Mouse (Mus musculus) lung, embryonic 14.5 days (tissue): Measurements from ENCODE around the gene Agpat1. TPM values are rescaled to one million over a fixed set of nuclear protein-coding genes. Genes with fewer than 3 reads are reported as not detected.

Experiments
- ATAC-seq: fragments of 200-750 bp; cut with Nextera tagmentation; 2 replicates; pipeline ENCODE4 v1.8.0; 2017; ENCODE audit warnings: mild to moderate bottlenecking, moderate TSS enrichment, moderate library complexity; ENCODE audit not compliant: insufficient read depth
- DNase-seq: peaks from one replicate; pipeline ENCODE4 v3.0.0-alpha.2; 2015
- H3K27ac ChIP-seq: fragments of 300-500 bp; sonication (generic); 2 replicates; pipeline ENCODE4 v1.5.1; 2014; ENCODE audit warnings: low read depth, mild to moderate bottlenecking, moderate library complexity
- H3K27me3 ChIP-seq: fragments of 300-500 bp; sonication (generic); 2 replicates; pipeline ENCODE4 v1.6.1; 2014; ENCODE audit warnings: low read length, control low read depth; ENCODE audit not compliant: insufficient read depth
- H3K36me3 ChIP-seq: fragments of 300-500 bp; sonication (generic); 2 replicates; pipeline ENCODE4 v1.6.1; 2014; ENCODE audit warnings: control low read depth; ENCODE audit not compliant: insufficient read depth
- H3K4me1 ChIP-seq: fragments of 300-500 bp; sonication (generic); 2 replicates; pipeline ENCODE4 v1.6.1; 2014; ENCODE audit warnings: antibody characterized with exemption, control low read depth; ENCODE audit not compliant: insufficient read depth
- H3K4me2 ChIP-seq: fragments of 300-500 bp; sonication (generic); 2 replicates; pipeline ENCODE4 v1.6.1; 2014; ENCODE audit warnings: mild to moderate bottlenecking
- H3K4me3 ChIP-seq: fragments of 300-500 bp; sonication (generic); 2 replicates; pipeline ENCODE4 v1.5.1; 2014; ENCODE audit warnings: low read depth, low read length
- H3K9ac ChIP-seq: fragments of 300-500 bp; sonication (generic); 2 replicates; pipeline ENCODE4 v1.6.1; 2014
- H3K9me3 ChIP-seq: fragments of 300-500 bp; sonication (generic); 2 replicates; pipeline ENCODE4 v1.6.1; 2016; ENCODE audit warnings: low read depth, low read length, control low read depth
- CTCF ChIP-seq: IDR thresholded peaks from 2 replicates; pipeline ENCODE4 v1.5.1; 2016; ENCODE audit warnings: antibody characterized with exemption, low read depth
- WGBS: fragments of 180-500 bp; shearing (Covaris S2); extraction: QIAGEN DNeasy Blood & Tissue Kit; methylation state at CpG from one replicate; pipeline ENCODE4 v1.1.7; 2014; 5-methylcytosine and 5-hydroxymethylcytosine counted together
- polyA plus RNA-seq: library from polyadenylated mRNA; unstranded; fragments of >200 nt; fragmentation: Nextera tagmentation; extraction: Ambion mirVana; gene quantifications from 2 replicates; pipeline ENCODE4 v1.2.1, GENCODE M21; 2014

Gene Agpat1
- polyA plus RNA-seq, 1 experiment from 2014 or later: 54.1 TPM

GRCm38 (mm10) chr17:34593752-34594525, 10.1 kb upstream of the Agpat1 start:
- ATAC-seq: no peak
- WGBS: 37% methylated on average over 31 of the region's 34 CpGs
- peak; percentile 68 for DNase-seq
- H3K9me3 ChIP-seq: no peaks in the 10 kb centered on the region
- H3K4me2 ChIP-seq: peak overlapping the region; percentile 97
- no peaks in the 10 kb centered on the region for H3K27me3 ChIP-seq
- peak overlapping the region; percentile 87 for H3K4me3 ChIP-seq
- peaks cover 30% of the 10 kb centered on the region for H3K36me3 ChIP-seq
- TF ChIP-seq CTCF: peak; percentile 17; the same call in 1 of the 2 replicates
- H3K9ac ChIP-seq: peak overlapping the region; percentile 95
- H3K27ac ChIP-seq: no peak overlapping the region
- H3K4me1 ChIP-seq: peaks cover 48% of the 10 kb centered on the region

- Histone ChIP-seq H3K4me3 (no peak overlapping the region), H3K4me1 (peaks cover 28% of the 10 kb centered on the region), H3K27me3 (no peaks in the 10 kb centered on the region), H3K4me2 (no peak overlapping the region), H3K9me3 (no peaks in the 10 kb centered on the region), H3K36me3 (peaks cover 43% of the 10 kb centered on the region), H3K9ac (no peak overlapping the region), H3K27ac (no peak overlapping the region)
- TF ChIP-seq CTCF: no peak
- ATAC-seq: no peak
- 48% methylated on average over 8 of the region's 8 CpGs for WGBS
- DNase-seq: no peak
Observed at GRCm38 (mm10) chr17:34596098-34596497, 8.0 kb upstream of the Agpat1 start.

- Histone ChIP-seq H3K4me3 (0 out of 2 replicates have a peak within 1 kb of the TSS, but pooled peaks have one; percentile 1), H3K36me3 (peaks cover 51% of the 10 kb centered on the region)
Observed at GRCm38 (mm10) chr17:34597566-34598095, 6.4 kb upstream of the Agpat1 start, which contains the start of gene Ager. Ager (plus strand) TSS chr17:34597862.

GRCm38 (mm10) chr17:34599891-34600290, 4.2 kb upstream of the Agpat1 start:
- Histone ChIP-seq H3K4me3 (no peak overlapping the region), H3K9ac (no peak overlapping the region), H3K9me3 (no peaks in the 10 kb centered on the region), H3K27ac (no peak overlapping the region), H3K36me3 (peaks cover 40% of the 10 kb centered on the region), H3K4me2 (no peak overlapping the region), H3K4me1 (peaks cover 18% of the 10 kb centered on the region), H3K27me3 (no peaks in the 10 kb centered on the region)
- WGBS: 67% methylated on average over 9 of the region's 9 CpGs
- DNase-seq: no peak
- no peak for TF ChIP-seq CTCF
- ATAC-seq: no peak

More at GRCm38 (mm10) chr17:34597566-34598095, 6.4 kb upstream of the Agpat1 start, which contains the start of gene Ager:
- no peak for TF ChIP-seq CTCF
- whole genome bisulfite sequencing: 13% methylated on average over 6 of the region's 6 CpGs
- Histone ChIP-seq H3K9ac (peak within 1 kb of the TSS; percentile 51), H3K4me1 (peaks cover 24% of the 10 kb centered on the region), H3K27me3 (no peaks in the 10 kb centered on the region), H3K4me2 (peak within 1 kb of the TSS; percentile 45), H3K27ac (peak within 1 kb of the TSS; percentile 65), H3K9me3 (no peaks in the 10 kb centered on the region)
- ATAC-seq: peak; percentile 20; the same call in 1 of the 2 replicates
- DNase-seq: peak; percentile 59

- no peak overlapping the region for H3K9ac ChIP-seq
- TF ChIP-seq CTCF: no peak
- no peak overlapping the region for H3K27ac ChIP-seq
- H3K4me1 ChIP-seq: peaks cover 18% of the 10 kb centered on the region
- peaks cover 22% of the 10 kb centered on the region for H3K36me3 ChIP-seq
- H3K27me3 ChIP-seq: no peaks in the 10 kb centered on the region
- ATAC-seq: no peak
- H3K4me3 ChIP-seq: no peak overlapping the region
- 74% methylated on average over 12 of the region's 12 CpGs for WGBS
- H3K4me2 ChIP-seq: peak overlapping the region; percentile 78; the same call in 1 of the 2 replicates
- no peak for DNase-seq
- no peaks in the 10 kb centered on the region for H3K9me3 ChIP-seq
Observed at GRCm38 (mm10) chr17:34601796-34602195, 2.3 kb upstream of the Agpat1 start.

GRCm38 (mm10) chr17:34603375-34604060, 544 bp upstream of the Agpat1 start, which contains the start of gene Rnf5:
Rnf5 (minus strand) TSS chr17:34603690.
- Histone ChIP-seq H3K36me3 (peaks cover 28% of the 10 kb centered on the region), H3K4me1 (peaks cover 8% of the 10 kb centered on the region), H3K9me3 (no peaks in the 10 kb centered on the region), H3K4me3 (peak within 1 kb of the TSS; percentile 96), H3K4me2 (peak within 1 kb of the TSS; percentile 95), H3K27me3 (no peaks in the 10 kb centered on the region), H3K27ac (peak within 1 kb of the TSS; percentile 90), H3K9ac (peak within 1 kb of the TSS; percentile 58)
- no peak for TF ChIP-seq CTCF
- ATAC-seq (peak; percentile 95), DNase-seq (peak; percentile 100)
- under 1% methylated on average over 30 of the region's 30 CpGs for WGBS
